ENCODE assay signal across 21 mouse cellular contexts in genomic region chr11:96297968-96298635, GRCm38 (mm10). TPM values are rescaled to one million over a fixed set of nuclear protein-coding genes. Genes with fewer than 3 reads are reported as not detected.
A peak's percentile ranks its signal among the peaks of the same experiment; 100 is the strongest.
DNase-seq lines count a peak whose midpoint lies in the region; ATAC-seq lines count a peak whose summit lies in the region.
"Had no signal": no experiment of that assay in that cellular context is flagged by ENCODE, and none has a peak within 500 bp of the region (broad histone marks: within the 10 kb centered on the region; RNA-seq: fewer than 3 reads in every experiment).

No protein-coding gene starts in this region.

- intact Hi-C loops in left cerebral cortex, postnatal 14 days (cut with DNase I) = no loop called here

- ATAC-seq in kidney, embryonic 16.5 days (ENCODE audit: low FRiP score, low TSS enrichment) = no peak
- ATAC-seq in hindbrain, embryonic 14.5 days (ENCODE audit: low FRiP score) = no peak
- no peak for ATAC-seq in intestine, embryonic 15.5 days
- ATAC-seq in stomach, embryonic 15.5 days (ENCODE audit: insufficient read depth, low FRiP score, low read depth) = no peak
- no peak for ATAC-seq in heart, embryonic 11.5 days (replicated peaks; ENCODE audit: insufficient number of reproducible peaks, low FRiP score, low TSS enrichment)
- ATAC-seq: forebrain, embryonic 13.5 days had no signal

- peaks cover 66% of the 10 kb centered on the region for H3K4me1 ChIP-seq in kidney, embryonic 16.5 days (ENCODE audit: insufficient read depth, low read length)
- H3K4me1 ChIP-seq in hindbrain, embryonic 14.5 days (replicated peaks; ENCODE audit: control insufficient read depth, insufficient read depth, low read length) = no peaks in the 10 kb centered on the region
- H3K4me1 ChIP-seq in intestine, embryonic 15.5 days (replicated peaks) = peaks cover 45% of the 10 kb centered on the region
- peaks cover 16% of the 10 kb centered on the region for H3K4me1 ChIP-seq in stomach, embryonic 15.5 days
- H3K4me1 ChIP-seq in heart, embryonic 11.5 days (ENCODE audit: control insufficient read depth, insufficient read depth, low read length) = peaks cover 12% of the 10 kb centered on the region
- H3K4me1 ChIP-seq: forebrain, embryonic 13.5 days had no signal

- peak overlapping the region; percentile 71 for H3K4me3 ChIP-seq in kidney, embryonic 16.5 days (ENCODE audit: low read length)
- peak overlapping the region; percentile 48 for H3K4me3 ChIP-seq in hindbrain, embryonic 14.5 days (replicated peaks; ENCODE audit: low read length)
- H3K4me3 ChIP-seq in intestine, embryonic 15.5 days (replicated peaks) = peak overlapping the region; percentile 51; the same call in 1 of the 2 replicates
- no peak overlapping the region; the same call in 1 of the 2 replicates for H3K4me3 ChIP-seq in stomach, embryonic 15.5 days (replicated peaks)
- no peak overlapping the region for H3K4me3 ChIP-seq in heart, embryonic 11.5 days (ENCODE audit: low read depth, low read length)
- H3K4me3 ChIP-seq: forebrain, embryonic 13.5 days had no signal

- H3K4me2 ChIP-seq in kidney, embryonic 16.5 days (replicated peaks; ENCODE audit: low read depth, low read length) = peak overlapping the region; percentile 90
- H3K4me2 ChIP-seq in hindbrain, embryonic 14.5 days (replicated peaks) = peak overlapping the region; percentile 77
- H3K4me2 ChIP-seq in intestine, embryonic 15.5 days (replicated peaks) = peak overlapping the region; percentile 75
- H3K4me2 ChIP-seq in stomach, embryonic 15.5 days = peak overlapping the region; percentile 67; the same call in 1 of the 2 replicates
- no peak overlapping the region for H3K4me2 ChIP-seq in heart, embryonic 11.5 days
- H3K4me2 ChIP-seq: forebrain, embryonic 13.5 days had no signal

- 10% methylated on average over 11 of the region's 11 CpGs for WGBS in kidney, embryonic 16.5 days
- WGBS in hindbrain, embryonic 14.5 days = 2% methylated on average over 11 of the region's 11 CpGs
- WGBS in intestine, embryonic 15.5 days = 37% methylated on average over 11 of the region's 11 CpGs
- 28% methylated on average over 11 of the region's 11 CpGs for WGBS in stomach, embryonic 15.5 days
- 4% methylated on average over 11 of the region's 11 CpGs for WGBS in heart, embryonic 11.5 days (ENCODE audit: insufficient replicate concordance)

- H3K9me3 ChIP-seq in kidney, embryonic 16.5 days (ENCODE audit: low read length) = no peaks in the 10 kb centered on the region
- no peaks in the 10 kb centered on the region for H3K9me3 ChIP-seq in hindbrain, embryonic 14.5 days (ENCODE audit: control insufficient read depth, low read length)
- no peaks in the 10 kb centered on the region for H3K9me3 ChIP-seq in intestine, embryonic 15.5 days
- no peaks in the 10 kb centered on the region for H3K9me3 ChIP-seq in stomach, embryonic 15.5 days
- no peaks in the 10 kb centered on the region for H3K9me3 ChIP-seq in heart, embryonic 11.5 days (replicated peaks; ENCODE audit: control insufficient read depth, low read length)
- H3K9me3 ChIP-seq: forebrain, embryonic 13.5 days; G1E; lung, embryonic 15.5 days had no signal

- no peaks in the 10 kb centered on the region for H3K27me3 ChIP-seq in kidney, embryonic 16.5 days (ENCODE audit: insufficient read depth, low read length)
- H3K27me3 ChIP-seq in hindbrain, embryonic 14.5 days (ENCODE audit: control insufficient read depth, insufficient read depth, low read length) = peaks cover 93% of the 10 kb centered on the region
- H3K27me3 ChIP-seq in intestine, embryonic 15.5 days (replicated peaks) = peaks cover 72% of the 10 kb centered on the region
- peaks cover 73% of the 10 kb centered on the region for H3K27me3 ChIP-seq in stomach, embryonic 15.5 days (replicated peaks)
- H3K27me3 ChIP-seq in heart, embryonic 11.5 days (ENCODE audit: control insufficient read depth, insufficient read depth, low read length) = peaks cover 100% of the 10 kb centered on the region

- H3K27ac ChIP-seq in kidney, embryonic 16.5 days (ENCODE audit: low read length) = peak overlapping the region; percentile 99
- peak overlapping the region; percentile 85 for H3K27ac ChIP-seq in hindbrain, embryonic 14.5 days
- no peak overlapping the region for H3K27ac ChIP-seq in intestine, embryonic 15.5 days
- H3K27ac ChIP-seq in stomach, embryonic 15.5 days = no peak overlapping the region
- no peak overlapping the region for H3K27ac ChIP-seq in heart, embryonic 11.5 days (ENCODE audit: low read depth, low read length)
- H3K27ac ChIP-seq: forebrain, embryonic 13.5 days had no signal

- H3K36me3 ChIP-seq in kidney, embryonic 16.5 days (ENCODE audit: insufficient read depth, low read length) = 0 out of 2 replicates have a peak, but pooled peaks cover 5% of the 10 kb centered on the region
- H3K36me3 ChIP-seq in hindbrain, embryonic 14.5 days (replicated peaks; ENCODE audit: control insufficient read depth, insufficient read depth) = no peaks in the 10 kb centered on the region
- no peaks in the 10 kb centered on the region for H3K36me3 ChIP-seq in intestine, embryonic 15.5 days
- no peaks in the 10 kb centered on the region for H3K36me3 ChIP-seq in stomach, embryonic 15.5 days
- H3K36me3 ChIP-seq in heart, embryonic 11.5 days (ENCODE audit: control insufficient read depth, insufficient read depth, low read length) = no peaks in the 10 kb centered on the region
- H3K36me3 ChIP-seq: G1E; lung, embryonic 15.5 days had no signal

- no peak for DNase-seq in kidney, postnatal 4 days
- no peak for DNase-seq in hindbrain, embryonic 14.5 days (ENCODE audit: low spot score)
- DNase-seq in left cerebral cortex, postnatal 14 days (ENCODE audit: low spot score in 2 of 2) = no peak
- DNase-seq: cerebellum, adult 8-10 months; heart, adult 18-20 months; right cerebral cortex, adult 18-20 months; spleen, adult 18-20 months had no signal

- peak overlapping the region; percentile 98 for H3K9ac ChIP-seq in kidney, embryonic 16.5 days (replicated peaks; ENCODE audit: low read length)
- H3K9ac ChIP-seq in hindbrain, embryonic 14.5 days = peak overlapping the region; percentile 97
- no peak overlapping the region for H3K9ac ChIP-seq in intestine, embryonic 15.5 days
- H3K9ac ChIP-seq in stomach, embryonic 15.5 days = no peak overlapping the region
- no peak overlapping the region for H3K9ac ChIP-seq in heart, embryonic 11.5 days (ENCODE audit: low read depth, low read length)
- H3K9ac ChIP-seq: forebrain, embryonic 13.5 days had no signal

RNA-seq across cellular contexts. Expression of gene Hoxb5, which starts 5.0 kb away (rescaled TPM):
- 19.2 and 24.3 TPM in 2 replicates for polyA plus RNA-seq in kidney, embryonic 16.5 days (2015; fragmentation: Nextera tagmentation; extraction: Ambion mirVana)
- 140 and 157 TPM in 2 replicates for polyA plus RNA-seq in hindbrain, embryonic 14.5 days (2014; fragmentation: Nextera tagmentation; extraction: Ambion mirVana)
- polyA plus RNA-seq in intestine, embryonic 15.5 days (2015; fragmentation: Nextera tagmentation; extraction: Ambion mirVana) = 27.2 and 31.3 TPM in 2 replicates
- polyA plus RNA-seq in stomach, embryonic 15.5 days (2015; fragmentation: Nextera tagmentation; extraction: Ambion mirVana) = 17.6 and 17.9 TPM in 2 replicates
- polyA plus RNA-seq in heart, embryonic 11.5 days (2014; fragmentation: Nextera tagmentation; extraction: Ambion mirVana) = 0.65 and 2.4 TPM in 2 replicates
- total RNA-seq in left cerebral cortex, postnatal 14 days (2021) = not detected
- total RNA-seq: layer of hippocampus, postnatal 10 days; left cerebral cortex, postnatal 10 days; megakaryocyte, adult 5-6 weeks had no signal
- polyA plus RNA-seq: forebrain, embryonic 13.5 days; midbrain, postnatal 0 days had no signal

RNA-seq across cellular contexts. Expression of gene Hoxb6, which starts 5.8 kb away (rescaled TPM):
- 50.3 and 55.7 TPM in 2 replicates for polyA plus RNA-seq in kidney, embryonic 16.5 days (2015; fragmentation: Nextera tagmentation; extraction: Ambion mirVana)
- 71.4 and 90.1 TPM in 2 replicates for polyA plus RNA-seq in hindbrain, embryonic 14.5 days (2014; fragmentation: Nextera tagmentation; extraction: Ambion mirVana)
- polyA plus RNA-seq in intestine, embryonic 15.5 days (2015; fragmentation: Nextera tagmentation; extraction: Ambion mirVana) = 14.4 and 16.1 TPM in 2 replicates
- 7.5 and 10.7 TPM in 2 replicates for polyA plus RNA-seq in stomach, embryonic 15.5 days (2015; fragmentation: Nextera tagmentation; extraction: Ambion mirVana)
- 0.32 and 0.90 TPM in 2 replicates for polyA plus RNA-seq in heart, embryonic 11.5 days (2014; fragmentation: Nextera tagmentation; extraction: Ambion mirVana)
- total RNA-seq in left cerebral cortex, postnatal 14 days (2021) = not detected
- total RNA-seq: G1E; heart, adult 18-20 months; layer of hippocampus, postnatal 10 days; left cerebral cortex, postnatal 10 days; megakaryocyte, adult 5-6 weeks had no signal
- polyA plus RNA-seq: forebrain, embryonic 13.5 days; heart, postnatal 0 days; midbrain, postnatal 0 days had no signal

RNA-seq across cellular contexts. Expression of gene Hoxb7, which starts 11.7 kb away (rescaled TPM):
- polyA plus RNA-seq in kidney, embryonic 16.5 days (2015; fragmentation: Nextera tagmentation; extraction: Ambion mirVana) = 60.9 and 68.3 TPM in 2 replicates
- polyA plus RNA-seq in hindbrain, embryonic 14.5 days (2014; fragmentation: Nextera tagmentation; extraction: Ambion mirVana) = 40.8 and 45.6 TPM in 2 replicates
- 10.7 and 12.4 TPM in 2 replicates for polyA plus RNA-seq in intestine, embryonic 15.5 days (2015; fragmentation: Nextera tagmentation; extraction: Ambion mirVana)
- 7.0 and 9.1 TPM in 2 replicates for polyA plus RNA-seq in stomach, embryonic 15.5 days (2015; fragmentation: Nextera tagmentation; extraction: Ambion mirVana)
- polyA plus RNA-seq in heart, embryonic 11.5 days (2014; fragmentation: Nextera tagmentation; extraction: Ambion mirVana) = 0.28 and 0.31 TPM in 2 replicates
- total RNA-seq in left cerebral cortex, postnatal 14 days (2021) = not detected
- total RNA-seq: G1E; heart, adult 18-20 months; layer of hippocampus, postnatal 10 days; left cerebral cortex, postnatal 10 days; megakaryocyte, adult 5-6 weeks; midbrain, postnatal 0 days had no signal
- polyA plus RNA-seq: forebrain, embryonic 13.5 days; G1E; midbrain, postnatal 0 days; testis, adult 2 months had no signal

RNA-seq across cellular contexts. Expression of gene Hoxb8, which starts 16.4 kb away (rescaled TPM):
- polyA plus RNA-seq in kidney, embryonic 16.5 days (2015; fragmentation: Nextera tagmentation; extraction: Ambion mirVana) = 9.5 and 12.9 TPM in 2 replicates
- polyA plus RNA-seq in hindbrain, embryonic 14.5 days (2014; fragmentation: Nextera tagmentation; extraction: Ambion mirVana) = 41.2 and 50.6 TPM in 2 replicates
- 1.1 and 1.5 TPM in 2 replicates for polyA plus RNA-seq in intestine, embryonic 15.5 days (2015; fragmentation: Nextera tagmentation; extraction: Ambion mirVana)
- polyA plus RNA-seq in stomach, embryonic 15.5 days (2015; fragmentation: Nextera tagmentation; extraction: Ambion mirVana) = 1.1 and 1.9 TPM in 2 replicates
- polyA plus RNA-seq in heart, embryonic 11.5 days (2014; fragmentation: Nextera tagmentation; extraction: Ambion mirVana) = 0.06 TPM in 1 of 2 replicates, not detected in the other
- total RNA-seq in left cerebral cortex, postnatal 14 days (2021) = not detected
- total RNA-seq: heart, adult 18-20 months; layer of hippocampus, postnatal 10 days; left cerebral cortex, postnatal 10 days; megakaryocyte, adult 5-6 weeks had no signal
- polyA plus RNA-seq: embryonic facial prominence, embryonic 14.5 days; forebrain, embryonic 13.5 days; heart, postnatal 0 days; midbrain, postnatal 0 days had no signal

RNA-seq across cellular contexts. Expression of gene Hoxb4, which starts 20.0 kb away (rescaled TPM):
- polyA plus RNA-seq in kidney, embryonic 16.5 days (2015; fragmentation: Nextera tagmentation; extraction: Ambion mirVana) = 4.1 and 6.2 TPM in 2 replicates
- polyA plus RNA-seq in hindbrain, embryonic 14.5 days (2014; fragmentation: Nextera tagmentation; extraction: Ambion mirVana) = 4.0 and 5.4 TPM in 2 replicates
- polyA plus RNA-seq in intestine, embryonic 15.5 days (2015; fragmentation: Nextera tagmentation; extraction: Ambion mirVana) = 2.8 and 3.2 TPM in 2 replicates
- polyA plus RNA-seq in stomach, embryonic 15.5 days (2015; fragmentation: Nextera tagmentation; extraction: Ambion mirVana) = 3.4 and 3.6 TPM in 2 replicates
- polyA plus RNA-seq in heart, embryonic 11.5 days (2014; fragmentation: Nextera tagmentation; extraction: Ambion mirVana) = 0.21 and 0.77 TPM in 2 replicates
- not detected for total RNA-seq in left cerebral cortex, postnatal 14 days (2021)
- total RNA-seq: G1E; layer of hippocampus, postnatal 10 days; left cerebral cortex, postnatal 10 days had no signal
- polyA plus RNA-seq: forebrain, embryonic 13.5 days; midbrain, postnatal 0 days had no signal

Comparison
In these comparisons a context has a peak if more than half of its experiments do, and no peak if none do; other contexts are left out.
1. H3K27ac ChIP-seq: peak in kidney, embryonic 16.5 days (single experiment) and hindbrain, embryonic 14.5 days (single experiment); none in intestine, embryonic 15.5 days (single experiment), stomach, embryonic 15.5 days (single experiment) and heart, embryonic 11.5 days (single experiment).
2. H3K4me3 ChIP-seq: peak in kidney, embryonic 16.5 days (single experiment), hindbrain, embryonic 14.5 days (single experiment) and intestine, embryonic 15.5 days (single experiment); none in stomach, embryonic 15.5 days (single experiment) and heart, embryonic 11.5 days (single experiment).
3. H3K9ac ChIP-seq: peak in kidney, embryonic 16.5 days (single experiment) and hindbrain, embryonic 14.5 days (single experiment); none in intestine, embryonic 15.5 days (single experiment), stomach, embryonic 15.5 days (single experiment) and heart, embryonic 11.5 days (single experiment).